In genomic region chr2:92434375-92434745, GRCm38 (mm10) we compare ENCODE assay signal across 8 mouse cellular contexts. TPM values are rescaled to one million over a fixed set of nuclear protein-coding genes. Genes with fewer than 3 reads are reported as not detected.
A peak's percentile ranks its signal among the peaks of the same experiment; 100 is the strongest.
DNase-seq lines count a peak whose midpoint lies in the region; ATAC-seq and TF ChIP-seq lines count a peak whose summit lies in the region.

No protein-coding gene starts in this region.

- peaks cover 73% of the 10 kb centered on the region for H3K4me1 ChIP-seq in G1E (ENCODE audit: insufficient read depth, low read depth, low read length)
- peaks cover 9% of the 10 kb centered on the region for H3K4me1 ChIP-seq in hindbrain, embryonic 11.5 days (replicated peaks; ENCODE audit: control insufficient read depth, insufficient read depth, low read length)

- no peak for DNase-seq in gastrocnemius, adult 2 months
- no peak for DNase-seq in gastrocnemius, postnatal 36 days
- no peak for DNase-seq in G1E (ENCODE audit: low spot score)
- no peak for DNase-seq in hindbrain, embryonic 11.5 days (ENCODE audit: low spot score)
- DNase-seq in Muller cell, postnatal 12 days (ENCODE audit: inconsistent ontology term), result no peak
- no peak for DNase-seq in thymus, postnatal 36 days
- no peak for DNase-seq in cerebellum, adult 18-20 months

- no peaks in the 10 kb centered on the region; the same call in 1 of the 2 replicates for H3K27me3 ChIP-seq in G1E (ENCODE audit: insufficient read depth, low read length)
- no peaks in the 10 kb centered on the region for H3K27me3 ChIP-seq in hindbrain, embryonic 11.5 days (ENCODE audit: control insufficient read depth, insufficient read depth, low read length)

- peak overlapping the region; percentile 46 for H3K9ac ChIP-seq in hindbrain, embryonic 11.5 days (ENCODE audit: low read depth, low read length)

- H3K9me3 ChIP-seq in G1E (replicated peaks), result 0 out of 2 replicates have a peak, but pooled peaks cover 5% of the 10 kb centered on the region
- no peaks in the 10 kb centered on the region for H3K9me3 ChIP-seq in hindbrain, embryonic 11.5 days (ENCODE audit: control insufficient read depth, low read length)

- peak overlapping the region; percentile 86 for H3K4me2 ChIP-seq in hindbrain, embryonic 11.5 days (replicated peaks; ENCODE audit: low read depth, low read length)

- peak overlapping the region; percentile 84 for H3K4me3 ChIP-seq in gastrocnemius, adult 2 months
- H3K4me3 ChIP-seq in G1E (ENCODE audit: low read depth, low read length), result peak overlapping the region; percentile 92
- peak overlapping the region; percentile 80 for H3K4me3 ChIP-seq in hindbrain, embryonic 11.5 days (ENCODE audit: low read depth, low read length)
- H3K4me3 ChIP-seq in macrophage (ENCODE audit: inconsistent target), result peak overlapping the region; percentile 28

- intact Hi-C loops in gastrocnemius, adult 2 months (cut with DNase I), result no loop called here
- intact Hi-C loops in gastrocnemius, postnatal 36 days (cut with DNase I), result loop anchor here (10.0 kb wide), 1 partner anchor 380 kb away; no protein-coding TSS in a partner anchor

- H3K79me2 ChIP-seq in macrophage (ENCODE audit: inconsistent target), result peaks cover 25% of the 10 kb centered on the region; the same call in 1 of the 2 replicates

- TF ChIP-seq CTCF in gastrocnemius, adult 2 months (IDR thresholded peaks at IDR 0.05), result no peak
- no peak for TF ChIP-seq CTCF in G1E (IDR thresholded peaks at IDR 0.05; ENCODE audit: low read depth, low read length)

- ATAC-seq in G1E (ENCODE audit: extremely low read depth, insufficient number of reproducible peaks, low FRiP score, poor library complexity, severe bottlenecking), result no peak
- ATAC-seq in hindbrain, embryonic 11.5 days (ENCODE audit: low FRiP score), result no peak

- H3K27ac ChIP-seq in gastrocnemius, adult 2 months, result peak overlapping the region; percentile 97
- H3K27ac ChIP-seq in hindbrain, embryonic 11.5 days (ENCODE audit: low read depth, low read length), result no peak overlapping the region
- peak overlapping the region; percentile 19; the same call in 1 of the 2 replicates for H3K27ac ChIP-seq in macrophage

- 9% methylated on average over 12 of the region's 12 CpGs for WGBS in hindbrain, embryonic 11.5 days
- 3% methylated on average over 12 of the region's 12 CpGs for WGBS in macrophage (ENCODE audit: missing documents)

- H3K36me3 ChIP-seq in G1E (replicated peaks) (peaks cover 27% of the 10 kb centered on the region), macrophage (ENCODE audit: inconsistent target) (no peaks in the 10 kb centered on the region)
- no peaks in the 10 kb centered on the region for H3K36me3 ChIP-seq in hindbrain, embryonic 11.5 days (ENCODE audit: control insufficient read depth, insufficient read depth, low read length)

RNA-seq across cellular contexts. Expression of gene Cry2, which starts 0.5 kb away (rescaled TPM):
- total RNA-seq in gastrocnemius, adult 2 months (2021), result 10 to 100 TPM; 12.5 to 26.8 TPM
- total RNA-seq in gastrocnemius, postnatal 36 days (2021), result 10 to 100 TPM; 16.9 to 21.9 TPM
- 28.7 and 30.6 TPM in 2 replicates for total RNA-seq in G1E (2014; fragmentation: Nextera tagmentation)
- total RNA-seq in G1E (2017), result 8.2 and 13.3 TPM in 2 replicates
- 15.8 and 18.0 TPM in 2 replicates for polyA plus RNA-seq in G1E (2012)
- polyA plus RNA-seq in hindbrain, embryonic 11.5 days (2014; fragmentation: Nextera tagmentation; extraction: Ambion mirVana), result 21.5 and 22.1 TPM in 2 replicates
- total RNA-seq in macrophage (2018; cell fraction: chromatin; rRNA removed), result 10 to 100 TPM in 23 of 26 experiments, 1 to 10 TPM in 3; 8.8 to 28.9 (median 20.4) TPM
- total RNA-seq in macrophage (2018; cell fraction: cytosol; rRNA removed), result 1 to 10 TPM; 1.6 to 4.4 (median 3.1) TPM
- 10 to 100 TPM in 16 of 26 experiments, 1 to 10 TPM in 10; 5.3 to 24.1 (median 10.9) TPM for total RNA-seq in macrophage (2018; cell fraction: nucleus; rRNA removed)
- polyA plus RNA-seq in macrophage (2018), result 2.4 to 3.5 TPM (median 3.0 TPM) in 3 replicates

RNA-seq across cellular contexts. Expression of gene Slc35c1, which starts 26.0 kb away (rescaled TPM):
- 1 to 10 TPM; 4.9 to 5.1 TPM for total RNA-seq in gastrocnemius, adult 2 months (2021)
- total RNA-seq in gastrocnemius, postnatal 36 days (2021), result 1 to 10 TPM; 5.0 to 6.3 TPM
- 40.5 and 43.2 TPM in 2 replicates for total RNA-seq in G1E (2014; fragmentation: Nextera tagmentation)
- 8.9 and 11.4 TPM in 2 replicates for total RNA-seq in G1E (2017)
- polyA plus RNA-seq in G1E (2012), result 25.1 and 31.2 TPM in 2 replicates
- polyA plus RNA-seq in hindbrain, embryonic 11.5 days (2014; fragmentation: Nextera tagmentation; extraction: Ambion mirVana), result 8.7 and 9.0 TPM in 2 replicates
- total RNA-seq in macrophage (2018; cell fraction: chromatin; rRNA removed), result 1 to 10 TPM in 23 of 26 experiments, under 1 TPM in 3; 0.76 to 7.5 (median 2.0) TPM
- total RNA-seq in macrophage (2018; cell fraction: cytosol; rRNA removed), result 10 to 100 TPM in 24 of 26 experiments, 1 to 10 TPM in 2; 7.2 to 28.0 (median 20.0) TPM
- total RNA-seq in macrophage (2018; cell fraction: nucleus; rRNA removed), result 10 to 100 TPM in 19 of 26 experiments, 1 to 10 TPM in 7; 3.1 to 30.6 (median 15.6) TPM
- 19.5 to 23.8 TPM (median 21.6 TPM) in 3 replicates for polyA plus RNA-seq in macrophage (2018)

RNA-seq across cellular contexts. Expression of gene Mapk8ip1, which starts 33.3 kb away (rescaled TPM):
- total RNA-seq in gastrocnemius, adult 2 months (2021), result 1 to 10 TPM; 3.0 to 3.9 TPM
- total RNA-seq in gastrocnemius, postnatal 36 days (2021), result 1 to 10 TPM; 6.9 to 7.2 TPM
- not detected in 2 replicates for total RNA-seq in G1E (2014; fragmentation: Nextera tagmentation)
- total RNA-seq in G1E (2017), result 0.17 and 0.22 TPM in 2 replicates
- polyA plus RNA-seq in G1E (2012), result 0.05 and 0.12 TPM in 2 replicates
- 33.3 and 39.0 TPM in 2 replicates for polyA plus RNA-seq in hindbrain, embryonic 11.5 days (2014; fragmentation: Nextera tagmentation; extraction: Ambion mirVana)
- total RNA-seq in macrophage (2018; cell fraction: chromatin; rRNA removed), result 1 to 10 TPM in 1 of 26 experiments, under 1 TPM in 4, not detected in 21; 0.25 to 1.6 (median 0.50) TPM
- total RNA-seq in macrophage (2018; cell fraction: cytosol; rRNA removed), result under 1 TPM in 25 of 26 experiments, not detected in 1; 0.10 to 0.27 (median 0.15) TPM
- total RNA-seq in macrophage (2018; cell fraction: nucleus; rRNA removed), result under 1 TPM in 3 of 26 experiments, not detected in 23; 0.24 to 0.75 (median 0.33) TPM
- 0.09 to 0.12 TPM in 2 of 3 replicates, not detected in the other for polyA plus RNA-seq in macrophage (2018)

RNA-seq across cellular contexts. Expression of gene 1700029I15Rik, which starts 52.0 kb away (rescaled TPM):
- 1 to 10 TPM in 1 of 2 experiments, under 1 TPM in 1; 0.69 to 1.1 TPM for total RNA-seq in gastrocnemius, adult 2 months (2021)
- total RNA-seq in gastrocnemius, postnatal 36 days (2021), result under 1 TPM; 0.81 to 0.99 TPM
- total RNA-seq in G1E (2014; fragmentation: Nextera tagmentation) (1.9 TPM in 1 of 2 replicates, not detected in the other), G1E (2017) (0.93 and 2.0 TPM in 2 replicates)
- polyA plus RNA-seq in G1E (2012) (0.55 and 0.67 TPM in 2 replicates), macrophage (2018) (0.50 to 0.61 TPM (median 0.60 TPM) in 3 replicates)
- 2.4 and 3.3 TPM in 2 replicates for polyA plus RNA-seq in hindbrain, embryonic 11.5 days (2014; fragmentation: Nextera tagmentation; extraction: Ambion mirVana)
- total RNA-seq in macrophage (2018; cell fraction: chromatin; rRNA removed), result 10 to 100 TPM in 21 of 26 experiments, 1 to 10 TPM in 5; 6.5 to 27.0 (median 13.9) TPM
- total RNA-seq in macrophage (2018; cell fraction: cytosol; rRNA removed), result 1 to 10 TPM in 9 of 26 experiments, under 1 TPM in 17; 0.24 to 2.5 (median 0.62) TPM
- 10 to 100 TPM in 8 of 26 experiments, 1 to 10 TPM in 18; 3.4 to 13.4 (median 7.7) TPM for total RNA-seq in macrophage (2018; cell fraction: nucleus; rRNA removed)

RNA-seq across cellular contexts. Expression of gene Large2, which starts 59.7 kb away (rescaled TPM):
- total RNA-seq in gastrocnemius, adult 2 months (2021), result under 1 TPM in 1 of 2 experiments, not detected in 1; 0.64 TPM
- total RNA-seq in gastrocnemius, postnatal 36 days (2021), result under 1 TPM; 0.52 to 0.84 TPM
- total RNA-seq in G1E (2014; fragmentation: Nextera tagmentation) (not detected in 2 replicates), G1E (2017) (0.05 TPM in 1 of 2 replicates, not detected in the other)
- polyA plus RNA-seq in G1E (2012) (not detected in 2 replicates), macrophage (2018) (not detected in 3 replicates)
- polyA plus RNA-seq in hindbrain, embryonic 11.5 days (2014; fragmentation: Nextera tagmentation; extraction: Ambion mirVana), result 4.0 and 4.7 TPM in 2 replicates
- not detected for total RNA-seq in macrophage (2018; cell fraction: chromatin; rRNA removed)
- total RNA-seq in macrophage (2018; cell fraction: cytosol; rRNA removed), result not detected
- not detected for total RNA-seq in macrophage (2018; cell fraction: nucleus; rRNA removed)

Comparison
In these comparisons a context has a peak if more than half of its experiments do, and no peak if none do; other contexts are left out.
1. H3K4me3 ChIP-seq: peak in every context shown above with its lines; median percentile 92 in G1E; 84 in gastrocnemius, adult 2 months; 80 in hindbrain, embryonic 11.5 days; 28 in macrophage.